Mouse (Mus musculus): ENCODE results near the gene Olfr834. TPM values are rescaled to one million over a fixed set of nuclear protein-coding genes. Genes with fewer than 3 reads are reported as not detected.

Gene Olfr834
- not detected in 2 replicates for polyA plus RNA-seq (2012; rRNA removed)

- no peak for DNase-seq (ENCODE audit: low read depth)
These were observed at the start of gene Olfr834 for GRCm38 (mm10) chr9:18987690-18988089. Olfr834 (plus strand) TSS chr9:18987990.

GRCm38 (mm10) chr9:18962021-18962420 lies 25.8 kb upstream of the Olfr834 start:
- DNase-seq (ENCODE audit: low read depth): no peak

- DNase-seq (ENCODE audit: low read depth): no peak
These were observed 44.6 kb downstream of the Olfr834 start, which contains the start of gene Olfr835 for GRCm38 (mm10) chr9:19032435-19032834. Olfr835 (plus strand) TSS chr9:19032735.

Other genes starting within 250 kb of the Olfr834 start
- gene Olfr24, start 224.0 kb upstream of the Olfr834 start, polyA plus RNA-seq (2012; rRNA removed): not detected in 2 replicates
- not detected in 2 replicates for gene Olfr828, start 168.5 kb upstream of the Olfr834 start, polyA plus RNA-seq (2012; rRNA removed)
- not detected in 2 replicates for gene Olfr829, start 133.1 kb upstream of the Olfr834 start, polyA plus RNA-seq (2012; rRNA removed)
- gene Olfr830, start 113.3 kb upstream of the Olfr834 start, polyA plus RNA-seq (2012; rRNA removed): not detected in 2 replicates
- not detected in 2 replicates for gene Olfr832, start 50.9 kb upstream of the Olfr834 start, polyA plus RNA-seq (2012; rRNA removed)
- gene Olfr835, start 44.7 kb downstream of the Olfr834 start, polyA plus RNA-seq (2012; rRNA removed): not detected in 2 replicates
- not detected in 2 replicates for gene Olfr836, start 132.4 kb downstream of the Olfr834 start, polyA plus RNA-seq (2012; rRNA removed)
- not detected in 2 replicates for gene Olfr837, start 148.3 kb downstream of the Olfr834 start, polyA plus RNA-seq (2012; rRNA removed)
- gene Olfr839-ps1, start 189.3 kb downstream of the Olfr834 start, polyA plus RNA-seq (2012; rRNA removed): not detected in 2 replicates

Measured in gonadal fat pad, adult 2 months (tissue).